Mouse (Mus musculus): ENCODE data around the gene Zmym3. TPM values are rescaled to one million over a fixed set of nuclear protein-coding genes. Genes with fewer than 3 reads are reported as not detected.

Gene Zmym3
- polyA plus RNA-seq (2016; fragmentation: Nextera tagmentation; extraction: Ambion mirVana), result 36.6 and 39.2 TPM in 2 replicates

DNA sequence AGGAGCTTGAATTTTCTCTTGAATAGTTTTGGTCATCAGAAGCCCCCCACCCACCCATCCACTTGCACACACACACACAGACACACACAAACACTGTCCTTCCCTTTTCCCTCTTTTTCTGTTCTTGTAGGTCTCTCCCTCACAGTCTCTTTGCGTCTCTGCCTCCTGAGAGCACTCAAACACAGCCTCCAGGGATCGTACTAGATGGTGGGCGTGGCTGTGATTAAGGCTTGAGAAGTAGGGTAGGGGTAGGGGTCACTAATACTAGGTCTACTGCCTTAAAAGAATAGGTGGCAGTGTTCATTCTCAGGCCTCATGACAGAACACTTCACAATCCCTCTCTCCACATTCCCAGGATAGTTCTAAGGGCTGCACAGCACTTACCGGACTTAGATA lies at the start of gene Zmym3:
Zmym3 (minus strand) TSS at position 150 of the 396 bp plus-strand sequence.
- Histone ChIP-seq H3K4me1 (peaks cover 11% of the 10 kb centered on the region), H3K4me3 (peak within 1 kb of the TSS; percentile 57), H3K9me3 (no peaks in the 10 kb centered on the region), H3K36me3 (no peaks in the 10 kb centered on the region), H3K9ac (replicated peaks) (peak within 1 kb of the TSS; percentile 68), H3K27ac (replicated peaks) (peak within 1 kb of the TSS; percentile 35), H3K4me2 (replicated peaks) (peak within 1 kb of the TSS; percentile 58), H3K27me3 (peaks cover 3% of the 10 kb centered on the region; the same call in 1 of the 2 replicates)
- no peak for ATAC-seq (ENCODE audit: low FRiP score, low read depth)
- 41% methylated on average over 4 of the region's 4 CpGs for WGBS

DNA sequence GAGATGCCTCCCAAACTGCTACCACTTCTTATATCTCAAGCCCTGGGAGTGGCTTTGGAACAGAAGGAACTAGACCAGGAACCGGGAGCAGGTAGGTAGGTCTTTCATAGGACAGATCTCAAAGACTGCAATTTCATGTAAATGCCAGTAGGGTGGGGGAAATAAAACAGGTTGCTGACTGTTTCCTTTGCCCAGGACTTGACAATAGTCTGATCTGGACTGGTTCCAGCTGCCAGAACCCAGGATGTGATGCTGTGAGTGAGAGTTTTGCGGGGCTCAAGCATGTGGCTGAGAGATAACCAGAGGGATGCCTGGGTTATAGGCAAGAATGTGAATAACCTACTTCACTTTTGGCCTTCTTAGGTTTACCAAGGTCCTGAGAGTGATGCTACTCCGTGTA lies 30.9 kb upstream of the Zmym3 start:
- H3K9ac ChIP-seq (replicated peaks), result no peak overlapping the region
- H3K27ac ChIP-seq (replicated peaks), result no peak overlapping the region
- H3K4me1 ChIP-seq, result no peaks in the 10 kb centered on the region
- H3K36me3 ChIP-seq, result peaks cover 53% of the 10 kb centered on the region
- H3K4me2 ChIP-seq (replicated peaks), result no peak overlapping the region
- no peak overlapping the region for H3K4me3 ChIP-seq
- WGBS, result 90% methylated on average over 3 of the region's 3 CpGs
- H3K9me3 ChIP-seq, result no peaks in the 10 kb centered on the region
- H3K27me3 ChIP-seq, result peaks cover 3% of the 10 kb centered on the region; the same call in 1 of the 2 replicates
- ATAC-seq (ENCODE audit: low FRiP score, low read depth), result no peak

DNA sequence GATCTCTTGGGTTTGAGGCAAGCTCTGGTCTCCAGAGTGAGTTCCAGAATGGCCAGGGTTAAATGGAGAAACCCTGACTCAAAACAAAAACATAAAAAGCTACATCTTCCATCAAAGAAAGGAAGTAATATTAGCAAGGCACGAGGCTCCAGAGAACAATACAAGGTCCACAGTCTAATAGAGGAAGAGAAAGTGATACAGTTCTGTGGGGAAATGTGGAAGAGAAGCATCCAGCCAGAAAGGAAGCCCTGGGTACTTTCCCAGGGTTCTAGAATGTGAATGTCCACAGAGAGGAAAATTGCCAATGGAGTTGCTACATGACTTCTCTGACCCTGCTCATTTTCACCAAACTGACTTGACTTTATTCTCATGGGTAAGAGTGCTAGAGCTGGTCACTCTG lies 30.5 kb upstream of the Zmym3 start:
- no peaks in the 10 kb centered on the region for H3K4me1 ChIP-seq
- H3K9me3 ChIP-seq, result no peaks in the 10 kb centered on the region
- no peak overlapping the region for H3K4me2 ChIP-seq (replicated peaks)
- H3K27ac ChIP-seq (replicated peaks), result no peak overlapping the region
- no peak overlapping the region for H3K9ac ChIP-seq (replicated peaks)
- H3K4me3 ChIP-seq, result no peak overlapping the region
- 88% methylated on average over 1 of the region's 1 CpGs for WGBS
- ATAC-seq (ENCODE audit: low FRiP score, low read depth), result no peak
- H3K36me3 ChIP-seq, result peaks cover 56% of the 10 kb centered on the region
- H3K27me3 ChIP-seq, result peaks cover 3% of the 10 kb centered on the region; the same call in 1 of the 2 replicates

DNA sequence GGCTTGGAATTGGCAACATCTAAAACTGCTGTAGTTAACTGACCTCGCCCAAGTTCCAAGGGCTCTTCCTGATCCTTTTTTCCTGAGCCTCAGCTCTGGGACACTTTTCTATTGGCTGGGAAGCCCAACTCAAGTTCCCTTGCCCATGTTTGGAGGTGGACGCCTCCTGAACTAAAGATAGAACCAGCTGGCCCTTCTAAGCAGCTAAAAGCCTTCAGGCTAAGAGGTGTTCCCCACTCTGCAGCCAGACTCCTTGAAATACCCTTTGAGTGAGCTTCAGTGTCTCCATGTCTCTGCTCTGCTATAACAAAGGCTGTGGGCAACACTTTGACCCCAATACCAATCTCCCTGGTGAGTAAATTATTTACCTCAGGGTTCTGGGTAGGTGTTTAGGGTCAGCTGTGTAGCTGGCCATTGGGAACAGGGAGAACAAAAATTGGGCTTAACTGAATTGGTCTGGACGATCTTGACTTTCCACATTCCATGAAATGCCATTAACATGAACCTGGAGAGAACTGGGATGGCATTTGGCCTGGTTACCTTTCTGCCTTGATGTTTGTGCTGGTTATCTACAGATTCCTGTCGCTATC lies 28.3 kb upstream of the Zmym3 start, which contains the start of gene Itgb1bp2:
Itgb1bp2 (plus strand) TSS at position 203 of the 590 bp plus-strand sequence.
- H3K36me3 ChIP-seq, result peaks cover 77% of the 10 kb centered on the region
- H3K9me3 ChIP-seq, result no peaks in the 10 kb centered on the region
- H3K4me2 ChIP-seq (replicated peaks), result no peak within 1 kb of the TSS
- 72% methylated on average over 4 of the region's 4 CpGs for WGBS
- peaks cover 3% of the 10 kb centered on the region; the same call in 1 of the 2 replicates for H3K27me3 ChIP-seq
- no peaks in the 10 kb centered on the region for H3K4me1 ChIP-seq
- no peak within 1 kb of the TSS for H3K27ac ChIP-seq (replicated peaks)
- no peak for ATAC-seq (ENCODE audit: low FRiP score, low read depth)
- H3K4me3 ChIP-seq, result no peak within 1 kb of the TSS
- H3K9ac ChIP-seq (replicated peaks), result no peak within 1 kb of the TSS

DNA sequence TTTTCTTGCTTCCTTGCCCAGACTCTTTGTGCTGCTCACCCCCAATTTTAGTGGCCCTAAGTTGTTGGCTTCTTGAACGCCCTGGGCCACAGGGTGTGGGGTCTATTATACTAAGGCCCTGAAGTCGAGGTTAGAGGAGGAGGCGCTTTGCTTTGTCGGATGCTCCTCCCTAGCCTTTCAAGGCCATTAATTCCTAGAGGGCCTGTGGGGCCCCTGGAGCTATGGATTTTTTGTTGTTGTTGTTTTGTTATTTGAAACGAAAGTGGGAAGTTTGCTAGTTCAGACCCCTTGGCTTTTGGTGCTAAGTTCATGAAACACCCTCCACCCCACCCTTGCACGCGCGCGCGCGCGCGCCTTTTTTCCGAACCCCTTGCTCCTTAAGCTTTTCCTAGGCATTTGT lies 9.3 kb upstream of the Zmym3 start:
- Histone ChIP-seq H3K4me2 (replicated peaks) (peak overlapping the region; percentile 50), H3K27ac (replicated peaks) (peak overlapping the region; percentile 93), H3K4me3 (peak overlapping the region; percentile 67), H3K9me3 (no peaks in the 10 kb centered on the region), H3K4me1 (0 out of 2 replicates have a peak, but pooled peaks cover 7% of the 10 kb centered on the region), H3K36me3 (no peaks in the 10 kb centered on the region), H3K9ac (replicated peaks) (peak overlapping the region; percentile 74), H3K27me3 (no peaks in the 10 kb centered on the region)
- 23% methylated on average over 14 of the region's 14 CpGs for WGBS
- ATAC-seq (ENCODE audit: low FRiP score, low read depth), result peak; percentile 55; the same call in 1 of the 2 replicates

DNA sequence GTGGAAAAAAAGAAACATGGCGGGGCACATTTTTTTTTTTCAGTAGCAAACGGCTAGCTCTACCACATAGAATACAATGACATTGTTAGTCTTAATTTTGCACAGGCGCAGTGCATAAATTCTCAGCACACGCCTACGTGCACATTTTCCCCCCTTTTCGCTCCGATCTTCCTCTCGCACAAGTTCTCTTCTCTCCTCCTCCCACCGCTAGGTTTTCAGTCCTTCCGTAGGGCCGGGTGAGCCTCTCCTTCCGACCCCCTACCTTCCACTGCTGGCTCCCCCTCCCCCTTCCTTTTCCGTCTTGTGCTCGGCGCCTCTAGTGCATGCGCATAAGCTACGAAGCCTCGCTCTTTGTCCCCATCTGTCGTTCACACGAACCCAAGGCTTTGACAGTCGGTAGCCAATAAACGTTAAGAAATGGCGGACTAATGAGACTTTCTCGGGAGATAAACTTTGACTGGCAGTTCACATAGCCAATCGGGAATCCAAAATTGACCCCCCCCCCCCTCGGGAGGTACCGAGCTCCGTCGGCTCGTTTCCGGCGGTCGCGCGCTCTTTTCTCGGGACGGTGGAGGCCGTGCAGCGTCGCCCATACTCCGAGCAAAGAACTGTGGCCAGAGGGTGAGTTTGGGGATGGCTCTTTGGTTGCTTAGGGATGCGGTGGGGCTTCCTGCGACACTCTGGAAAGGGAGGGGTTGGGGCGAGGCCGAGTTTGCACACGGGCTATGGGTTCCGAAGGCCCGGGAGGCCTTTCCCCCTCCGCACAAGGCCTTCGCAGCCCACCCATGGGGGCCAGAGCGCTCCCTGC lies 8.7 kb upstream of the Zmym3 start, which contains the start of gene Nono:
Nono (plus strand) TSS at position 177 of the 808 bp plus-strand sequence.
- 25% methylated on average over 51 of the region's 51 CpGs for WGBS
- ATAC-seq (ENCODE audit: low FRiP score, low read depth), result peak; percentile 96

DNA sequence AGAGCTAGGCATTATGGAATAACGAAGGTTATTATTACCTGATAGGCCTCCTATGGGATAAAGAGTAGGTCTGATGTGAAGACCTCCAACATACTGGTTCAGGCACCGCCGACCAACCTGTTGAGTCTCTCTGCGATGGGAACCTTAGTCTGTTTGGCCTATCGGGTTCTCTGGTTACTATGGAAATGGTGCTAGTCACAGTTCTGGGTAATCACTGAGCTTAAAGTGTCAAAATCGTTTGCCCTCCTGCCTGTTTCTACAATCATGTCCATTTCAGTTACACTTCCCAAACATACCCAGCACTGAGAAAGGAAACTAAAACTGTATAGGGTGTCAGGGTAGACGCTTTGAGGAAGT lies 8.1 kb upstream of the Zmym3 start:
- Histone ChIP-seq H3K4me3 (peak overlapping the region; percentile 29), H3K27me3 (no peaks in the 10 kb centered on the region), H3K9ac (replicated peaks) (no peak overlapping the region; the same call in 1 of the 2 replicates), H3K9me3 (no peaks in the 10 kb centered on the region), H3K27ac (replicated peaks) (peak overlapping the region; percentile 93), H3K36me3 (no peaks in the 10 kb centered on the region), H3K4me1 (0 out of 2 replicates have a peak, but pooled peaks cover 7% of the 10 kb centered on the region), H3K4me2 (replicated peaks) (peak overlapping the region; percentile 46)
- 0 out of 2 replicates have a peak, but pooled peaks have one; percentile 0 for ATAC-seq (ENCODE audit: low FRiP score, low read depth)
- 20% methylated on average over 7 of the region's 7 CpGs for WGBS

More for the DNA sequence above, 8.7 kb upstream of the Zmym3 start, which contains the start of gene Nono:
- peak within 1 kb of the TSS; percentile 74 for H3K9ac ChIP-seq (replicated peaks)
- H3K4me2 ChIP-seq (replicated peaks), result peak within 1 kb of the TSS; percentile 50
- peak within 1 kb of the TSS; percentile 93 for H3K27ac ChIP-seq (replicated peaks)
- H3K4me1 ChIP-seq, result 0 out of 2 replicates have a peak, but pooled peaks cover 7% of the 10 kb centered on the region
- H3K9me3 ChIP-seq, result no peaks in the 10 kb centered on the region
- peak within 1 kb of the TSS; percentile 67 for H3K4me3 ChIP-seq
- no peaks in the 10 kb centered on the region for H3K27me3 ChIP-seq
- H3K36me3 ChIP-seq, result no peaks in the 10 kb centered on the region

DNA sequence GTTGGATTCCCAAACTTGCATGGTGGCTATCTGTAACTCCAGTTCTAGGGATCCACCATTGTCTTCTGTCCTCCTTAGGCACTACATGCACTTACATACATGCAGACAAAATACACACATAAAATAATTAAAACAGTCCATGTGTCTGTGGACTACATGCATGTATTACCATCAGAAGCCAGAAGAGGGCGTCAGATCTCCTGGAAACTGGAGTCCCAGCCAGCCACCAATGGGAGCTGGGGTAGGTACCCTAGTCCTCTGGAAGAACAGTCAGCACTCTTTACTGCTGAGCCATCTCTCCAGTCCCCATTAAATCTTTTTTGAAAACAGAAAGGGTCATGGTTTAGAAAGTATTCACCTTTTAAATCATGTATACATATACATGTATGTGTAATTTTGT lies 7.1 kb upstream of the Zmym3 start:
- Histone ChIP-seq H3K9ac (replicated peaks) (no peak overlapping the region), H3K4me1 (0 out of 2 replicates have a peak, but pooled peaks cover 7% of the 10 kb centered on the region), H3K36me3 (no peaks in the 10 kb centered on the region), H3K27me3 (no peaks in the 10 kb centered on the region; the same call in 1 of the 2 replicates), H3K9me3 (no peaks in the 10 kb centered on the region), H3K4me3 (no peak overlapping the region), H3K4me2 (replicated peaks) (no peak overlapping the region), H3K27ac (replicated peaks) (no peak overlapping the region)
- no peak for ATAC-seq (ENCODE audit: low FRiP score, low read depth)
- 3% methylated on average over 1 of the region's 1 CpGs for WGBS

DNA sequence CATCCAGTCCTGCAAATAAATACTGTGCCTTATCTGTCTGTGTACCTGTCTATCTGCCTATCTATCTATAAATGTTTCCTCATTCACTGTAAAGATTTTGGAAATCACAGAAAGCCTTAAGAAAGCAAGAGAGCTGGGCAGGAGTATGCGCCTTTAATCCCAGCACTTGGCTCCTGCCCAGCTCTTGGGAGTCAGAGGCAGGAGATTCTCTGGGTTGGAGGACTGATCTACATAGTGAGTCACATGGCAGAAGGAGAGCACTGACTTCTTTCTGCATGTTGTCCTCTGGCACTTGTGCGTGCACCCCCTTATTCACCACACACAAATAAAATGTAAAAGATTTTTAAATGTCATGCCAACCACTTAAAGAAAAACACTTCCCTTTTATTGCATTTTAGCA lies 2.8 kb upstream of the Zmym3 start:
- no peaks in the 10 kb centered on the region for H3K36me3 ChIP-seq
- H3K4me3 ChIP-seq, result no peak overlapping the region
- no peak overlapping the region for H3K9ac ChIP-seq (replicated peaks)
- no peaks in the 10 kb centered on the region; the same call in 1 of the 2 replicates for H3K27me3 ChIP-seq
- no peak overlapping the region for H3K27ac ChIP-seq (replicated peaks)
- WGBS, result 83% methylated on average over 2 of the region's 2 CpGs
- H3K4me1 ChIP-seq, result peaks cover 4% of the 10 kb centered on the region
- H3K4me2 ChIP-seq (replicated peaks), result no peak overlapping the region
- no peaks in the 10 kb centered on the region for H3K9me3 ChIP-seq
- ATAC-seq (ENCODE audit: low FRiP score, low read depth), result no peak

DNA sequence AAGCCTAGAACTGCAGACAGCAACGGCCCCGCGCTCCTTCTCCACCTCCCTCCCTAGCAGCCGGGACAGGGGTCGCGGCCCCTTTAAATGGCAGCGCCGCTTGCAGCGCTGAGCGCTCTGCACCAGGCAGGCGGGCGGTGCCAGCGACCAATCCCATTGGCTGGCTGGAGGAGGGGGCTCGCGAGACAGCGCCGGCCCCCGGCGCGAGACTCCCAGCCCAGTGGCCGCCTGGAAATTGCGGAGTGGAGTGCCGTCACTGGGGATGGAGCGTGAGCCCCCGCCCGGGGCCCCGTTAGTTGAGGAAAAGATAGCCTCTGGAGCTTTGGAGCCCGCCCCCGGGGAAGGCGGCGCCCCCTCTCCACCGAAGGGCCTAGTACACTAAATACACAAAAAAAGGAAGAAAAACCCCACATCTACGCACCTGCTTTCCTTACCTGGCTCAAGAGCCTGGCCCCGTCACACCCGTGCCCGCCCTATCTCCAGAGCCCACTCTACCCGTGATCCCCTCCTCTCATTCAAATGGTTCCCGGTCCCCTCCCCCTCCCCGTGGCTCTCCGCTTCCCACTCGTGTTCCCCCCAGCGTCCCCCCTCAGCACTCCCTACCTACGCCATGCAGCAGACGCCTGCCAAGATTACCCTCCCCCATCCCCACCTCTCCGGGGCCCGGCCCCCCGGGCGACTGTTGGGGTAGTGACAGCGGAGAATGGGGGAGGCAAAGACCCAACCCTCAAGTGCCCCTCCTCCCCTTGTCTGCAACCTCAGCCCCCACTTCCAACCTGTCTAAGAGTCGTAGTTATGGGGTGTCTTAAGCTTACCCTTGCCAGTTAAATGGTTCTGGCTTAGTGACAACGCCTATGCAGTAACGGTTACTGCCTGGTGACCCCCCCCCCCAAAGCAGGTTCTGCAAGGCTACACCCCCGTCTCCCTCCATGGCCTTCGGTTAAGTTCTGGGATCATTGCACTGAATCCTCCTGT lies 637 bp downstream of the Zmym3 start:
- H3K27me3 ChIP-seq, result peaks cover 3% of the 10 kb centered on the region; the same call in 1 of the 2 replicates
- no peaks in the 10 kb centered on the region for H3K9me3 ChIP-seq
- H3K4me2 ChIP-seq (replicated peaks), result peak overlapping the region; percentile 58
- no peaks in the 10 kb centered on the region for H3K36me3 ChIP-seq
- peak; percentile 96 for ATAC-seq (ENCODE audit: low FRiP score, low read depth)
- WGBS, result 18% methylated on average over 47 of the region's 54 CpGs
- H3K4me1 ChIP-seq, result peaks cover 11% of the 10 kb centered on the region
- H3K9ac ChIP-seq (replicated peaks), result peak overlapping the region; percentile 68
- H3K27ac ChIP-seq (replicated peaks), result peak overlapping the region; percentile 60
- H3K4me3 ChIP-seq, result peak overlapping the region; percentile 57

All from midbrain, embryonic 12.5 days (tissue).